Mouse (Mus musculus) testis, adult 2 months (tissue): Measurements from ENCODE around the gene Mast4.

Source experiments
- CTCF ChIP-seq: fragments of 200-500 bp; IDR thresholded peaks from 2 replicates; pipeline ENCODE4 v1.5.1; 2012; ENCODE audit warnings: low read depth, mild to moderate bottlenecking, inconsistent platforms, low read length, moderate library complexity; ENCODE audit not compliant: control insufficient read depth, insufficient read depth, insufficient replicate concordance
- POLR2A ChIP-seq: fragments of 200-500 bp; IDR thresholded peaks from 2 replicates; pipeline ENCODE4 v1.6.1; 2012; ENCODE audit warnings: low read depth, mild to moderate bottlenecking, inconsistent platforms, low read length, moderate library complexity; ENCODE audit not compliant: control insufficient read depth

- no peak for TF ChIP-seq CTCF
- TF ChIP-seq POLR2A: no peak
Observed at GRCm38 (mm10) chr13:103363181-103363580, 28.9 kb upstream of the Mast4 start.
